Mouse (Mus musculus): ENCODE results near the gene Il17ra. TPM values are rescaled to one million over a fixed set of nuclear protein-coding genes. Genes with fewer than 3 reads are reported as not detected.

Gene Il17ra
- polyA plus RNA-seq, 1 experiment from 2014 or later = 2.2 TPM

GRCm38 (mm10) chr6:120480361-120480760, 17.3 kb downstream of the Il17ra start:
- H3K27me3 ChIP-seq (ENCODE audit: control insufficient read depth, insufficient read depth, low read length) = no peaks in the 10 kb centered on the region
- no peak overlapping the region for H3K4me3 ChIP-seq (ENCODE audit: low read depth, low read length)
- no peak for ATAC-seq (ENCODE audit: insufficient read depth, low FRiP score, low TSS enrichment)
- H3K4me1 ChIP-seq (ENCODE audit: control insufficient read depth, insufficient read depth, low read length) = no peaks in the 10 kb centered on the region
- no peak overlapping the region for H3K27ac ChIP-seq (ENCODE audit: low read depth, low read length)
- no peak for DNase-seq (ENCODE audit: low spot score)
- no peaks in the 10 kb centered on the region for H3K9me3 ChIP-seq (ENCODE audit: control insufficient read depth, low read length)
- H3K9ac ChIP-seq (ENCODE audit: low read length) = no peak overlapping the region
- WGBS = 94% methylated on average over 5 of the region's 5 CpGs
- no peak overlapping the region for H3K4me2 ChIP-seq (ENCODE audit: low read depth)
- H3K36me3 ChIP-seq (ENCODE audit: control insufficient read depth, insufficient read depth, low read length) = no peaks in the 10 kb centered on the region

GRCm38 (mm10) chr6:120481538-120481937, 18.5 kb downstream of the Il17ra start:
- Histone ChIP-seq H3K9me3 (ENCODE audit: control insufficient read depth, low read length) (no peaks in the 10 kb centered on the region), H3K27ac (ENCODE audit: low read depth, low read length) (no peak overlapping the region), H3K9ac (ENCODE audit: low read length) (no peak overlapping the region), H3K36me3 (ENCODE audit: control insufficient read depth, insufficient read depth, low read length) (no peaks in the 10 kb centered on the region), H3K4me1 (ENCODE audit: control insufficient read depth, insufficient read depth, low read length) (no peaks in the 10 kb centered on the region), H3K4me2 (ENCODE audit: low read depth) (no peak overlapping the region), H3K4me3 (ENCODE audit: low read depth, low read length) (no peak overlapping the region), H3K27me3 (ENCODE audit: control insufficient read depth, insufficient read depth, low read length) (no peaks in the 10 kb centered on the region)
- no peak for DNase-seq (ENCODE audit: low spot score)
- no peak for ATAC-seq (ENCODE audit: insufficient read depth, low FRiP score, low TSS enrichment)
- WGBS = 91% methylated on average over 6 of the region's 6 CpGs

- H3K9me3 ChIP-seq (ENCODE audit: control insufficient read depth, low read length) = no peaks in the 10 kb centered on the region
- no peak for ATAC-seq (ENCODE audit: insufficient read depth, low FRiP score, low TSS enrichment)
- no peaks in the 10 kb centered on the region for H3K27me3 ChIP-seq (ENCODE audit: control insufficient read depth, insufficient read depth, low read length)
- 94% methylated on average over 14 of the region's 14 CpGs for WGBS
- no peaks in the 10 kb centered on the region for H3K4me1 ChIP-seq (ENCODE audit: control insufficient read depth, insufficient read depth, low read length)
- no peak for DNase-seq (ENCODE audit: low spot score)
- H3K4me2 ChIP-seq (ENCODE audit: low read depth) = no peak overlapping the region
- no peak overlapping the region for H3K9ac ChIP-seq (ENCODE audit: low read length)
- H3K36me3 ChIP-seq (ENCODE audit: control insufficient read depth, insufficient read depth, low read length) = no peaks in the 10 kb centered on the region
- no peak overlapping the region for H3K4me3 ChIP-seq (ENCODE audit: low read depth, low read length)
- H3K27ac ChIP-seq (ENCODE audit: low read depth, low read length) = no peak overlapping the region
Measured at GRCm38 (mm10) chr6:120482021-120482420, 19.0 kb downstream of the Il17ra start.

GRCm38 (mm10) chr6:120482756-120483155, 19.7 kb downstream of the Il17ra start:
- Histone ChIP-seq H3K4me2 (ENCODE audit: low read depth) (no peak overlapping the region), H3K9me3 (ENCODE audit: control insufficient read depth, low read length) (no peaks in the 10 kb centered on the region), H3K27ac (ENCODE audit: low read depth, low read length) (no peak overlapping the region), H3K27me3 (ENCODE audit: control insufficient read depth, insufficient read depth, low read length) (no peaks in the 10 kb centered on the region), H3K4me3 (ENCODE audit: low read depth, low read length) (no peak overlapping the region), H3K36me3 (ENCODE audit: control insufficient read depth, insufficient read depth, low read length) (no peaks in the 10 kb centered on the region), H3K9ac (ENCODE audit: low read length) (no peak overlapping the region), H3K4me1 (ENCODE audit: control insufficient read depth, insufficient read depth, low read length) (no peaks in the 10 kb centered on the region)
- 48% methylated on average over 6 of the region's 6 CpGs for WGBS
- no peak for ATAC-seq (ENCODE audit: insufficient read depth, low FRiP score, low TSS enrichment)
- DNase-seq (ENCODE audit: low spot score) = no peak

GRCm38 (mm10) chr6:120483211-120483626, 20.2 kb downstream of the Il17ra start:
- ATAC-seq (ENCODE audit: insufficient read depth, low FRiP score, low TSS enrichment) (no peak), DNase-seq (ENCODE audit: low spot score) (peak; percentile 38)
- Histone ChIP-seq H3K27ac (ENCODE audit: low read depth, low read length) (no peak overlapping the region), H3K9me3 (ENCODE audit: control insufficient read depth, low read length) (no peaks in the 10 kb centered on the region), H3K4me1 (ENCODE audit: control insufficient read depth, insufficient read depth, low read length) (no peaks in the 10 kb centered on the region), H3K36me3 (ENCODE audit: control insufficient read depth, insufficient read depth, low read length) (no peaks in the 10 kb centered on the region), H3K4me2 (ENCODE audit: low read depth) (no peak overlapping the region), H3K4me3 (ENCODE audit: low read depth, low read length) (no peak overlapping the region), H3K27me3 (ENCODE audit: control insufficient read depth, insufficient read depth, low read length) (no peaks in the 10 kb centered on the region), H3K9ac (ENCODE audit: low read length) (no peak overlapping the region)
- 35% methylated on average over 8 of the region's 8 CpGs for WGBS

GRCm38 (mm10) chr6:120485038-120485437, 22.0 kb downstream of the Il17ra start:
- H3K9ac ChIP-seq (ENCODE audit: low read length) = no peak overlapping the region

GRCm38 (mm10) chr6:120486051-120486510, 23.0 kb downstream of the Il17ra start:
- Histone ChIP-seq H3K9me3 (ENCODE audit: control insufficient read depth, low read length) (no peaks in the 10 kb centered on the region), H3K4me1 (ENCODE audit: control insufficient read depth, insufficient read depth, low read length) (no peaks in the 10 kb centered on the region), H3K4me3 (ENCODE audit: low read depth, low read length) (no peak overlapping the region), H3K27ac (ENCODE audit: low read depth, low read length) (no peak overlapping the region), H3K9ac (ENCODE audit: low read length) (no peak overlapping the region), H3K36me3 (ENCODE audit: control insufficient read depth, insufficient read depth, low read length) (no peaks in the 10 kb centered on the region), H3K4me2 (ENCODE audit: low read depth) (no peak overlapping the region), H3K27me3 (ENCODE audit: control insufficient read depth, insufficient read depth, low read length) (no peaks in the 10 kb centered on the region; the same call in 1 of the 2 replicates)
- no peak for ATAC-seq (ENCODE audit: insufficient read depth, low FRiP score, low TSS enrichment)
- no peak for DNase-seq (ENCODE audit: low spot score)
- WGBS = 76% methylated on average over 8 of the region's 8 CpGs

More at GRCm38 (mm10) chr6:120485038-120485437, 22.0 kb downstream of the Il17ra start:
- no peaks in the 10 kb centered on the region for H3K4me1 ChIP-seq (ENCODE audit: control insufficient read depth, insufficient read depth, low read length)
- H3K36me3 ChIP-seq (ENCODE audit: control insufficient read depth, insufficient read depth, low read length) = no peaks in the 10 kb centered on the region
- H3K4me3 ChIP-seq (ENCODE audit: low read depth, low read length) = no peak overlapping the region
- DNase-seq (ENCODE audit: low spot score) (no peak), ATAC-seq (ENCODE audit: insufficient read depth, low FRiP score, low TSS enrichment) (no peak)
- no peak overlapping the region for H3K4me2 ChIP-seq (ENCODE audit: low read depth)
- no peaks in the 10 kb centered on the region for H3K9me3 ChIP-seq (ENCODE audit: control insufficient read depth, low read length)
- no peaks in the 10 kb centered on the region for H3K27me3 ChIP-seq (ENCODE audit: control insufficient read depth, insufficient read depth, low read length)
- H3K27ac ChIP-seq (ENCODE audit: low read depth, low read length) = no peak overlapping the region
- 88% methylated on average over 3 of the region's 3 CpGs for WGBS

GRCm38 (mm10) chr6:120488647-120489046, 25.6 kb downstream of the Il17ra start:
- Histone ChIP-seq H3K9ac (ENCODE audit: low read length) (no peak overlapping the region), H3K4me1 (ENCODE audit: control insufficient read depth, insufficient read depth, low read length) (peaks cover 13% of the 10 kb centered on the region), H3K36me3 (ENCODE audit: control insufficient read depth, insufficient read depth, low read length) (no peaks in the 10 kb centered on the region), H3K27ac (ENCODE audit: low read depth, low read length) (no peak overlapping the region), H3K4me3 (ENCODE audit: low read depth, low read length) (no peak overlapping the region), H3K4me2 (ENCODE audit: low read depth) (no peak overlapping the region), H3K27me3 (ENCODE audit: control insufficient read depth, insufficient read depth, low read length) (peaks cover 16% of the 10 kb centered on the region), H3K9me3 (ENCODE audit: control insufficient read depth, low read length) (no peaks in the 10 kb centered on the region)
- DNase-seq (ENCODE audit: low spot score) = no peak
- WGBS = 71% methylated on average over 3 of the region's 3 CpGs
- ATAC-seq (ENCODE audit: insufficient read depth, low FRiP score, low TSS enrichment) = no peak

GRCm38 (mm10) chr6:120489461-120489860, 26.4 kb downstream of the Il17ra start:
- Histone ChIP-seq H3K4me3 (ENCODE audit: low read depth, low read length) (no peak overlapping the region), H3K9me3 (ENCODE audit: control insufficient read depth, low read length) (no peaks in the 10 kb centered on the region), H3K27ac (ENCODE audit: low read depth, low read length) (no peak overlapping the region), H3K4me1 (ENCODE audit: control insufficient read depth, insufficient read depth, low read length) (peaks cover 13% of the 10 kb centered on the region), H3K9ac (ENCODE audit: low read length) (no peak overlapping the region), H3K4me2 (ENCODE audit: low read depth) (no peak overlapping the region), H3K27me3 (ENCODE audit: control insufficient read depth, insufficient read depth, low read length) (peaks cover 18% of the 10 kb centered on the region), H3K36me3 (ENCODE audit: control insufficient read depth, insufficient read depth, low read length) (no peaks in the 10 kb centered on the region)
- ATAC-seq (ENCODE audit: insufficient read depth, low FRiP score, low TSS enrichment) (no peak), DNase-seq (ENCODE audit: low spot score) (no peak)
- whole genome bisulfite sequencing = 61% methylated on average over 2 of the region's 2 CpGs

Measured in neural tube, embryonic 11.5 days (tissue).